Mouse (Mus musculus) stomach, postnatal 0 days (tissue): ENCODE data around the gene Sept8.

Source experiments
- CTCF ChIP-seq: IDR thresholded peaks from 2 replicates; pipeline ENCODE4 v1.5.1; 2016; ENCODE audit warnings: antibody characterized with exemption, low read depth, mild to moderate bottlenecking, moderate library complexity
- EP300 ChIP-seq: optimal IDR thresholded peaks from 2 replicates; pipeline ENCODE3; 2016; ENCODE audit warnings: antibody characterized with exemption

DNA sequence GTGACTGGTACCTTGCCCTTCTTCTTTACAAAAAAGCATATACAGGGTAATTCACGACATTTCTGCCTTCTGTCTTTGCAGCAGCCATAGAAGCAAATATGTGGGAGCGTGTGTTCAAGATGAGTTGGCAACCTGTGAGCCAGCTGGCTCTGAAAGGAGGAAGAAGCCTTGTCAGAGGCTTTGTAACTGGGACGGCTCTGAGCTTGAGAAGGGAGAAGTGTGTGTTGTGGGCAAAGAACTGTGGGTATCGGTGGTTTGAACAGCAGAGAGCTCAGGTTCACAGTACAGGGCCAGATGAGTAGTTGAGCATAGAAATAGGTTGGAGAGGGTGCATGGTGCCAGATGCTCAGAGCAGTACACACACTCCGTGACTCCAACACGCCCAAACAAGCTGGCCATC, 22.1 kb upstream of the Sept8 start:
- TF ChIP-seq CTCF (no peak), EP300 (no peak)
